Mouse (Mus musculus) right cerebral cortex, adult 18-20 months (tissue): ENCODE results near the gene Fgfbp3.
"Not testable (repeated sequence)": the region's sequence is repeated elsewhere in the genome, so short reads cannot be mapped to it uniquely, and the experiment has no call there.

Experiments used
- DNase-seq: peaks from one replicate; pipeline ENCODE4 v3.0.0; 2022; ENCODE audit warnings: mixed read lengths

The Fgfbp3 gene

GRCm38 (mm10) chr19:36919466-36919865, at the start of gene Fgfbp3:
TSS of gene Fgfbp3 (minus strand) at chr19:36919615.
- no peak for DNase-seq

- DNase-seq, result not testable (repeated sequence)
These were observed 43.3 kb upstream of the Fgfbp3 start for GRCm38 (mm10) chr19:36962544-36963260.

- no peak for DNase-seq
These were observed 41.9 kb upstream of the Fgfbp3 start for GRCm38 (mm10) chr19:36961320-36961719.

- no peak for DNase-seq
These were observed 38.9 kb upstream of the Fgfbp3 start for GRCm38 (mm10) chr19:36958331-36958730.

- DNase-seq, result no peak
These were observed 34.3 kb upstream of the Fgfbp3 start for GRCm38 (mm10) chr19:36953637-36954206.

GRCm38 (mm10) chr19:36940064-36940463, 20.6 kb upstream of the Fgfbp3 start:
- no peak for DNase-seq

GRCm38 (mm10) chr19:36938008-36938407, 18.6 kb upstream of the Fgfbp3 start:
- DNase-seq, result no peak

- DNase-seq, result no peak
These were observed 16.9 kb upstream of the Fgfbp3 start for GRCm38 (mm10) chr19:36936285-36936684.

GRCm38 (mm10) chr19:36932613-36933012, 13.2 kb upstream of the Fgfbp3 start:
- DNase-seq, result no peak

GRCm38 (mm10) chr19:36932097-36932496, 12.7 kb upstream of the Fgfbp3 start:
- DNase-seq, result no peak

- no peak for DNase-seq
These were observed 10.4 kb upstream of the Fgfbp3 start for GRCm38 (mm10) chr19:36929816-36930215.

- no peak for DNase-seq
These were observed 8.5 kb upstream of the Fgfbp3 start for GRCm38 (mm10) chr19:36927800-36928361.

GRCm38 (mm10) chr19:36926553-36927236, 7.3 kb upstream of the Fgfbp3 start:
- DNase-seq, result peak; percentile 25

GRCm38 (mm10) chr19:36925671-36926552, 6.5 kb upstream of the Fgfbp3 start, which contains the start of gene Btaf1:
TSS of gene Btaf1 (plus strand) at chr19:36926079.
- DNase-seq, result peak; percentile 92

GRCm38 (mm10) chr19:36922936-36923335, 3.5 kb upstream of the Fgfbp3 start:
- DNase-seq, result no peak

- no peak for DNase-seq
These were observed 2.6 kb upstream of the Fgfbp3 start for GRCm38 (mm10) chr19:36922015-36922414.

GRCm38 (mm10) chr19:36918441-36919301, 744 bp downstream of the Fgfbp3 start:
- peak; percentile 93 for DNase-seq

GRCm38 (mm10) chr19:36916876-36917389, 2.5 kb downstream of the Fgfbp3 start:
- DNase-seq, result no peak

GRCm38 (mm10) chr19:36916206-36916605, 3.2 kb downstream of the Fgfbp3 start:
- no peak for DNase-seq

GRCm38 (mm10) chr19:36913064-36913463, 6.4 kb downstream of the Fgfbp3 start:
- DNase-seq, result no peak

GRCm38 (mm10) chr19:36910424-36911045, 8.9 kb downstream of the Fgfbp3 start:
- peak; percentile 47 for DNase-seq
